Mouse (Mus musculus) frontal cortex, adult 2 months (tissue): Measurements from ENCODE around the gene Tmem208. TPM values are rescaled to one million over a fixed set of nuclear protein-coding genes. Genes with fewer than 3 reads are reported as not detected.
A peak's percentile ranks its signal among the peaks of the same experiment; 100 is the strongest.

Source experiments
- DNase-seq, 2 experiments: peaks; one replicate each; pipeline ENCODE4 v3.0.0; 2022; ENCODE audit warnings: low spot score in 1 of 2; ENCODE audit errors: extremely low spot score in 1 of 2
- polyA plus RNA-seq: library from polyadenylated mRNA; depleted of rRNA; stranded (reverse); fragments of >200 nt; gene quantifications from 2 replicates; pipeline ENCODE4 v1.2.3, GENCODE M21; 2012

Tmem208 gene
- polyA plus RNA-seq, 1 experiment: 73.1 TPM

DNA sequence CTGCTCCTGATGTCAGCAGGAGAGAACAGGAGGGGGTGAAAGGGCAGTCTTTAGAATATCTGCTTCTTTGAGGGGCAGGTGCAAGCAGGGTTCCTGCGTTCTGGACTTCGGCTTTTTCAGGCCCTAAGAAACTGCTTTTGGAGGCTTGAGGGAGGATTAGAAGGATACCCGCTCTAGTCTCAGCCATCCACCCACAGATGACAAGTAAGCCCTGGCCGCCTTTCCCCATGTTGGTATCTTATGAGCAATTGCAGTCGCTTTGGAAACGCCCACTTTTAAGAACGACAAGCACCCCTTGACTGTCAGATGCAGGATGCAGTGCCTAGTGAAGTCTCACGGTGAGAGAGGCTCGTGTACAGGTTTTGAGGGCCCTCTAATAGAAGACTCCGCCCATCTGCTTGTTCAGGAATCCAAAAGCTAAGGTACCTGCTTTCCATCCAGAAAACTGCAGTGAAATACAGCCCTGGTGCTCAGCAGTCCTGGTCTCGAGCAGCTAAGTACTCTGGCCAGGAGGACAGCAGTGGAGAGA is 7.4 kb upstream of the Tmem208 start:
- DNase-seq: no peak

- no peak for DNase-seq
Observed at GRCm38 (mm10) chr8:105323183-105323582, 3.0 kb upstream of the Tmem208 start.

GRCm38 (mm10) chr8:105325641-105326093 is 487 bp upstream of the Tmem208 start:
- DNase-seq: no peak

DNA sequence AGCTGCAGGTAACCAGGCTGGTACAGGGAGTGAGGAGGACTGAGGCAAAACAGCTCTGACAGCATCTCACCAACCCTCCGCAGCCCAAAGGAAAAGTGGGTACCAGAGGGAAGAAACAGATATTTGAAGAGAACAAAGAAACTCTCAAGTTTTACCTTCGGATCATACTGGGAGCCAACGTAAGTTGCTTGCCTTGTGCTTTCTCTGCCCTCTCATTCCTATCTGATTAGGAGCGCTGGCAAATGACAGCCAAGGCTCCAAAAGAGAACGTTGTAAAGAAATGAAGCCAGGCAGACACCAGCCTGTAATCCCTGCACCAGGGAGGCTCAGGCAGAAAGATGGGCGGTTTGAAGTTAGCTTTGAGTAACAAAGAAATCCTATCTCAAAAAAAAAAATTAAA is 814 bp downstream of the Tmem208 start:
- no peak for DNase-seq

- no peak for DNase-seq
Observed at GRCm38 (mm10) chr8:105330325-105330724, 4.2 kb downstream of the Tmem208 start.

DNA sequence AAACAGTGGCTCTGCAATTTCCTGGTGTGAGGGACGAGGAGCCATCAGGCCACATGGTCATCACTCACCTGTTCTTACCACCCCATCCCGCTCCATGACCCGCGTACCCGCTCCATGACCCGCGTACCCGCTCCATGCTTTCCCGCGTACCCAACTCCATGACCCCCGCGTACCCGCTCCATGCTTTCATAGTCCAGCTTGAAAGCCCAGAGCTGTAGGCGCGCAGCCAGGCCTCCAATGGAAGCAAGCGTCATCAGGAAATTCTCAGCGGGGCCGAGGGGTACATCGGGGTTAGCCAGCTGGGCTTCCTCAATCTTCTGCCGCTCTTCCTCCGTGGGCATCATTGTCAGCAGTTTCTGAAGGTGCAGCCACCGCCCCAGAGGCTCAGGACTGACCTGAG is 5.3 kb downstream of the Tmem208 start:
- no peak for DNase-seq

- no peak for DNase-seq
Observed at GRCm38 (mm10) chr8:105331931-105332330, 5.8 kb downstream of the Tmem208 start.

- DNase-seq: no peak
Observed at GRCm38 (mm10) chr8:105332523-105332922, 6.4 kb downstream of the Tmem208 start.

DNA sequence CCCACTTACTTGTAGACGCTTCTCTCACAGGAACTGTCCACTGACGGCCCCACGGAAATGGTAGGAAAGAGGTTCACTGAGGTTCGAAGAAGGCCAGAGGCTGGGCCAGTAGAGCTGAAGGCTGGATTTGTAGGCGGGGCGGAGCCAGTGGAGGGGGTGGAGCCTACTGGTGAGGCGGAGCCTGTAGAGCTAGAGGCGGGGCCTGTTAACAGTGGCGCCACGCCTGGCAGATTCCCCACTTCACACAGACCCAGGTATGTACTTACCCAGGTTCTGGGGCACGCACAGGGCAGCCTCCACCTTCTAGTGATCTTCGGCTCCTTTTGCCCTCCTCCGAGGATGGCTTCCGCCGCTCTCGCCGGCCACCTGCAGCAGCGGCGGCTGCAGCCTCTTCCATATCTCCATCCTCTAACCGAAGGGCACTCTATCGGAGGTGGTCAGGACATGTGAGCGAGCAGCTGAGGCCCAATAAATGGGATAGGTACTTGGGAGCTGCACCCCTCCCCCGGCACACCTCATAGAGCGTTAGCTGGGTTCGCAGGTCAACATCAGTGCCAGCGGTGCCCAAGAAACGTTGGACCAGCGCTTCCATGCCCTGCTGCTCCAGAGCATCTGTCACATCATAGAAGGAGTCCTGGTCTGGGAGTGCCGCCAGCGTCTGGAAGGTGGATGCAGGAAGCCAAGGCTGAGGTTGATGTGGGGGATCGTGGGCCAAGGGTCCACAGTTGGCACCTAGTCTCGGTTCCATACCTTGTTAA is 10.4 kb downstream of the Tmem208 start:
- no peak for DNase-seq

GRCm38 (mm10) chr8:105338992-105339391 is 12.8 kb downstream of the Tmem208 start:
- no peak for DNase-seq

DNA sequence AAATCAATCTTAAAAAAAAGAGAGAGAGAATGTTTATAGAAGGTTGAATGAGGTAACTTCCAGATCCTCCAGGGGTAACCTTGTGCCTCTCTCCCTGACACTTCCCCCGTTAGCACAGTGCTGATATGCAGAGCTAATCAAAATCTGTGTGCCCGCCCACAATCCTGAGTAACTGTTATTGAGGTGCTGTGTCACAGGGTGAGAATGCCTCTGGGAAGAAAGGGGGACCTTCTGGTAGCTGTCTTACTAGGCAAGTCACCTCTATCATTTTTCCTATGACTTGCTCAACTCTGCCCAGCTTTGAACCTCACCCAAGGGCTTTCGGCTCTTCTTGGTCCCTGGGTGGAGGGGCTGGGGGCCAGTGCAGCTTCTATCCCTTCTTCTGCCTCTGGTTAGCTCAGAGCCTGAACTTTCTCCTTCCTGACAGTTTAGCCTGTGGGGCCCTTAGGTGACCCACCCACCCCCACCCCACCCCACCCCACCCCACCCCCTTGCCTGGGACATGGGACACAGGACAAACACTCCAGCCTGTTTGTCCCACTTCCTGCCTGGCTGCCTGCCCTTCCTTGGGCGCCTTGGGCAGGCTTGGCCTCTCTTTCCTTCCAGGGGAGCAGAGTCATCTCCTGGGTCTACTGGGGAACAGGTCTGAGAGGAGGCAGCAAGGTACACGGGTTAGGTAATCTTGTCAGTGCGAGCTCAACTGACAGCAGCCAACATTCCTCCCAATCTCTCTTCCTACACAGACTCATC is 13.9 kb downstream of the Tmem208 start:
- DNase-seq: no peak

GRCm38 (mm10) chr8:105341399-105341798 is 15.2 kb downstream of the Tmem208 start:
- DNase-seq: no peak

GRCm38 (mm10) chr8:105342768-105343167 is 16.6 kb downstream of the Tmem208 start:
- no peak for DNase-seq

GRCm38 (mm10) chr8:105343791-105344574 is 17.8 kb downstream of the Tmem208 start:
- DNase-seq: no peak

DNA sequence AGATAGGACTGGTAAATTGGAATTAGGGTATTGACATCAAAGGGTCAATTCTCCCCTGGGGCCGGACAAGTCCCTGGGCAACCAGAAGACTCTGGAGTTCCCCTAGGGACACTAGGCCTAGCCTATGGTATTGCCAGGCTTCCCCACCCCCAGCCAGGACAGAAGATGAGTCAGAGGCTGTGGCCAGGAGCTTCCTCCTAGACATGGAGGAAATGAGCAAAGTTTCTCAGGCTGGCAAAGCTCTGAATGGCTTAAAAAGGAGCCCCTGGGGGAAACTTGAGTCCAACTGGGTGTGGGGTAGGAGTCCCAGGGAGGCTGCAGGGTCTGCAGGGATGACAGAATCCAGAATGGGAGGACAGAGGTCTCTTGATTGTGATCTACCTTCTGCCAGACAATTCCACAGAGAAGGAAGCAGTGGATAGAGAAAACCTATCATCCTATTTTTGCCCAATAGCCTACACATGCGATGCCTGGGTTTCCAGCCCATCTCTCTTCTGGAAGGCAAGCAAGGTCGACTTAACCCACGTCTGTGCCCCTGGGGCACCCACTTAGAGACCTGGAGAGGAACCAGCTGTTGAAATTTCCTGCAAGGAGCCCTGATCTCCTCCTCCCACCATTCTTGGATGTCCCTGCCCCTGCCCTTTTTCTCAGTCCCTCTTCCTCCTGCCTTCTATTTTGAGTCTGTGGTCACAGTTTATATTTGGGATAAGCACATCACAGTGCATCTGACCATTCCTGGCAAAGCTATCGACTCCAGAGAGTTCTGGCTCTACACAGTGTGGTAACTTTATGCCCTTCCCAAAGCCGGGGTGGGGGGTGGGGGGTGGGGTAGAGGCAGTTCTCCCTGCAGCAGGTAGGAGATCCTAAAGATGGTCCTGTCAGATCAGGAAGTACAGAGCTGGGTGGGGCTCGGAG is 19.2 kb downstream of the Tmem208 start:
- DNase-seq: peak in 1 of 2 experiments; percentile 31

DNA sequence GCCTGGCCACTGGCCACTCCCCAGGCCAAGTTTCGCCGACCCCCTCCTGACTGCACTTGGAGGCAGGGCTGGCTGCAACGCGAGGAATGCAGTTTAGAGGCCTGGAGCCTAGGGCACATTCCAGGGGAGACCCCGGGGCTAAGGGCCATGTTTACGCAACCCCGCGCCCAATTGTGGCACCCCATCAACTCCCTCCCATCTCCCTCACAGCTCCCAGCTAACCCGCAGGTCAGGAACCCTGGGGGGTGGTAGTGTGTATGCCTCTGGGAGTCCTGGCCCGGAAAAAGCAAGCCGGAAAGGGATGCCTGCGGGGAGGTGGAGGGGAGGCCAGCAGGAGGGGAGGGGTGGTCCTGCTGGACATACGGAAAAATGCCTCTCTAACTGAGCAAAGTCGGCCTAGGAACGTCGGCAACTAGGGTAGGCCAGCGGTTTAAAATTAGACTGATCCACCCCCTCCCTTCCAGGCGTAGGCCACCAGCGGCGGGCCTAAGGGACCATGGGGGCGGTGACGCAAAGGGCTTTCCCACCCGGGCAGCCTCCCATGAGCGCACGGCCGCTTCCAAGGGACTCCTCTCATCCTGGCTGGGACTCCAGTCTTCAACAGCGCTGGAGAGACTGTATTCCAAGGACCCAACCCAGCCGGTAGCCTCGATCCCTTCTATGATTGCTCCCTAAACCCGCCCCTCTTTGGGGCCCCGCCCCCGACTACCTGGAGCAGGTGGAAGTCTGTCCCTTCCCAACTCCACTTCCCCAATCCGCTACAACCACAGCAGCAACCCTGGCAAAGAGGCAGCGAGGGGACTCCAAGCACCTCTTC is 20.7 kb downstream of the Tmem208 start:
- DNase-seq: peak in 1 of 2 experiments; percentile 56

DNA sequence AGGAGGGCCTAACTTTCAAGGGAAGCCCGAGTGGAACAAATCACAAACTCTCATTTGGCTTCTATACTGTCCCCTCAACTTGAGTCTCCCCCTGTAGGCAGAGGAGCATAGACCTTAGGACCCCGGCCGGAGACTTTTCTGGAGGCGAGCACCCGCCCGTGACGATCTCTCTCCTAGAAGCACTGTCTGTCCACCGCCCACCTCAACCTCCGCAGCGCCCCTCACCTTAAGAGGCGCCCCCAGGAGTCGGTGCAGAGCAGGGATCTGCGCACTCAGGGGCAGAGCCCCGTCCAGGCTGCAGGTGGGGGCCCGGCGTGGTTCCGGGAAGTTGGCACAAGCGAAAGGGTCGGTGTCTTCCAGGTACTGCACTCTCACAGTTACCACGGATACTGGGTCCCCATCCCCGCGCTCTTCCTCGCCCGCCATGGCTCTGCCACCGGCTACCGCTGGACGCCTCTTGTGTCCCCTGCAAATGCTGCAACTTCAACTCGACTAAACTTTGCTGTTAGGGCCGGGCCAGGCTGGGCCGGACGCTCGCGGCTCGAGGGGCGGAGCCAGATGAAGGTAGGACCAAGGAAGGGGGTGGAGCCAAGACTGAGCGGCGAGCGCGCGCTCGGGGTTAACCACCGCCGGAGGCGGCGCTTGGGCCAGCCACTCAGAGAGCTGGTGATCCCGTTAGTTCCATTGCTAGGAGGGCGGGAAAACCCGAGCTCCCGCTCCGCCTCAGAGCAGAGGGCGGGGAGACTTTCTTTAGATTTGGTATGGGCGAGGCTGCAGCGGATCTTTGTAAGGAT is 21.5 kb downstream of the Tmem208 start, which contains the start of gene Fhod1:
Gene Fhod1 (minus strand): TSS at position 526 of the 794 bp plus-strand sequence.
- DNase-seq: peak; percentile 77 to 89
